In the genomic region with DNA sequence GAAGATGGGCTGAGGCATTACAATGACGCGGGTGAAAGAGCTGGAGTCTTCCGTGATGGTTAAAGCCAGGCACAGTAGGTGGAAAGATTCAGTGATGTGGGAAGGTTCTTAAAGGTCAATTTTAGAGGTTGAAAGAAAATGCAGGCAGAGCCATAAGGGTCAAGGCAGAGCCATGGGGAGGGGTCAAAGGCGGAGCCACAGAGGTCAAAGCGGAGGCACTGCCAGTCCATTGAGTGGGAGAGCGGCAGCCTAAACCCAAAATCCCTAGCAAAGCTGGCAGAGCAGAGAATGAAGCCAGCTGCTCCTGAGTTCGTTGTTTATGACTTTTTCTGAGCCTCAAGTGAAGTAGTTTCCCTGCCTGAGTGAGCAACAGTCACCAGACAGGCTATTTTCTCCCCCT, we compare ENCODE assay signal across 24 mouse cellular contexts. TPM values are rescaled to one million over a fixed set of nuclear protein-coding genes. Genes with fewer than 3 reads are reported as not detected.
DNase-seq lines count a peak whose midpoint lies in the region; ATAC-seq lines count a peak whose summit lies in the region.
"Had no signal": no experiment of that assay in that cellular context is flagged by ENCODE, and none has a peak within 500 bp of the region (broad histone marks: within the 10 kb centered on the region; RNA-seq: fewer than 3 reads in every experiment).

No protein-coding gene starts in this region.

- no peak overlapping the region for H3K9ac ChIP-seq in kidney, embryonic 15.5 days
- H3K9ac ChIP-seq: heart, embryonic 13.5 days; hindbrain, embryonic 13.5 days; liver, embryonic 12.5 days had no signal

- no peak overlapping the region for H3K4me3 ChIP-seq in kidney, embryonic 15.5 days (replicated peaks)
- H3K4me3 ChIP-seq: forebrain, embryonic 10.5 days; heart, adult 2 months; heart, embryonic 13.5 days; hindbrain, embryonic 13.5 days; liver, embryonic 12.5 days had no signal

- ATAC-seq in kidney, embryonic 15.5 days (replicated peaks; ENCODE audit: low FRiP score): no peak
- ATAC-seq: forebrain, embryonic 16.5 days; liver, embryonic 12.5 days had no signal

- H3K9me3 ChIP-seq in kidney, embryonic 15.5 days (replicated peaks): no peaks in the 10 kb centered on the region
- H3K9me3 ChIP-seq: forebrain, embryonic 10.5 days; heart, embryonic 13.5 days; hindbrain, embryonic 13.5 days; liver, embryonic 12.5 days had no signal

- no peaks in the 10 kb centered on the region for H3K36me3 ChIP-seq in kidney, embryonic 15.5 days
- H3K36me3 ChIP-seq: forebrain, embryonic 10.5 days; heart, embryonic 13.5 days; hindbrain, embryonic 13.5 days; liver, embryonic 12.5 days had no signal

- H3K4me2 ChIP-seq in kidney, embryonic 15.5 days: 0 out of 2 replicates have a peak overlapping the region, but pooled peaks have one; percentile 1
- H3K4me2 ChIP-seq: heart, embryonic 13.5 days; hindbrain, embryonic 13.5 days; liver, embryonic 12.5 days; midbrain, embryonic 11.5 days had no signal

- H3K4me1 ChIP-seq in kidney, embryonic 15.5 days: peaks cover 55% of the 10 kb centered on the region

- WGBS in kidney, embryonic 15.5 days: 38% methylated on average over 7 of the region's 7 CpGs

- peak; percentile 51 for DNase-seq in embryo, embryonic 10 days (ENCODE audit: low spot score)
- no peak for DNase-seq in embryo, embryonic 11 days
- peak; percentile 20 for DNase-seq in retina, postnatal 1 day
- no peak for DNase-seq in retina, embryonic 14.5 days (ENCODE audit: low spot score)
- peak; percentile 55 to 60 for DNase-seq in kidney, postnatal 36 days
- DNase-seq in adrenal gland, postnatal 25 days: no peak
- no peak for DNase-seq in layer of hippocampus, postnatal 14 days (ENCODE audit: low spot score in 2 of 2)
- DNase-seq: adrenal gland, adult 2 months; cerebellum, adult 18-20 months; cerebellum, postnatal 36 days; gastrocnemius, postnatal 36 days; heart, adult 2 months; lung, adult 18-20 months; lung, postnatal 10 days; thymus, adult 18-20 months; thymus, postnatal 36 days had no signal

- H3K27me3 ChIP-seq in kidney, embryonic 15.5 days: peaks cover 15% of the 10 kb centered on the region

- H3K27ac ChIP-seq in kidney, embryonic 15.5 days: peak overlapping the region; percentile 86
- H3K27ac ChIP-seq: forebrain, embryonic 10.5 days; hindbrain, embryonic 13.5 days; liver, embryonic 12.5 days had no signal

RNA-seq across cellular contexts. Expression of gene Fam81a, which starts 3.8 kb away (rescaled TPM):
- 12.2 and 12.7 TPM in 2 replicates for polyA plus RNA-seq in kidney, embryonic 15.5 days (2015; fragmentation: Nextera tagmentation; extraction: Ambion mirVana)
- total RNA-seq in adrenal gland, postnatal 25 days (2021): 4.0 and 4.1 TPM in 2 replicates
- 100 to 1,000 TPM; 102 to 104 TPM for total RNA-seq in layer of hippocampus, postnatal 14 days (2021)
- total RNA-seq: neutrophil, adult 5-6 weeks had no signal

Comparison
In these comparisons a context has a peak if more than half of its experiments do, and no peak if none do; other contexts are left out.
1. DNase-seq: peak in embryo, embryonic 10 days (single experiment), retina, postnatal 1 day (single experiment) and kidney, postnatal 36 days (2 of 2); none in embryo, embryonic 11 days (single experiment), retina, embryonic 14.5 days (single experiment), adrenal gland, postnatal 25 days (single experiment) and layer of hippocampus, postnatal 14 days (0 of 2).
2. RNA of gene Fam81a, which starts 3.8 kb away (total RNA-seq): 102 to 104 TPM in layer of hippocampus, postnatal 14 days; 4.0 to 4.1 TPM in adrenal gland, postnatal 25 days; every median in the first group is over 10 times any median in the second.